Mouse (Mus musculus) layer of hippocampus, adult 11-12 months (tissue): ENCODE data around the gene Rpl7l1.
"Not testable (repeated sequence)": the region's sequence is repeated elsewhere in the genome, so short reads cannot be mapped to it uniquely, and the experiment has no call there.

Source experiments
- DNase-seq: peaks from one replicate; pipeline ENCODE4 v3.0.0; 2022; ENCODE audit warnings: low spot score

Rpl7l1 gene

DNA sequence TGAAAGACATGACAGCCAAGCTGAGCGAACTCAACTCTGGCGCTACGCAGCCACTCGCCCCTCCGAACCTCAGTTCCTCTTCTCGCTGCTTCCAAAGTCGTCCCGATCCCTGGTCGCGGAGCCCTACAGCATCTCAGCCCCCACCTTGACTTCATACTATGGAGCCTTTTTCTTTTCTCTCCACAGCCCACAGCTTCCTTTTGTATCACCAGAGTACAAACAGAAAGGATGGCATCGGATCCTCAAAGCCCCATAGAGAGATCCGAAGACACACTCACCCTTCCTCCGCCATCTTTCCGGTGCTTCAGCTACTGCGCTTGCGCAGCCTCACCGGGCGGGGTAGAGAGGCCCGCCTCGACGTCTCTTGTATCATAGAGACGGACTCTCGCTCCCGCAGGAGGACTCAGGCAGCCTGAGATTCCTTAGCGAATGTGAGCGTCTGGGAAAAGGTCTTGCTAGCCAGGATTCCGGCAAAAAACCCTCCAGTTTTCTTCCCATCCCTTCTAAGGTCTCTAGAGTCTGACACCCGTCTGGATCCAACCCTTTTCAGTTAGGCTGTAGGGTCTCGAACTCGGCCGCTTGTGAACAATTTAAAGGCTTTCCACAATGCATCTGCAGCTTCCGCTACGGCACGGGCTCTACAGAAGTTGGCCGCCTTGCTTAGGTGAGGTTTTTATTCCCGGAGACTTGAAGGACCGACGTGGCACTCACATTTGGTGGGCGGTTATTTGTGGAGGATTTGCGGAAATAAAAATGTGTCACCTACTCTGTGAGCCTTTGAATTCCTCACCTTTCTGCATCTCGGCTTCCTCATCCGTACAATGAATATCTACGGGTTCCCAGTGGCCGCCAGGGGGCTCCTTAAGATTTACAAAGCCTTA is at the start of gene Rpl7l1:
Gene Rpl7l1 (minus strand): TSS at position 332 of the 881 bp plus-strand sequence.
- DNase-seq: peak; percentile 90

DNA sequence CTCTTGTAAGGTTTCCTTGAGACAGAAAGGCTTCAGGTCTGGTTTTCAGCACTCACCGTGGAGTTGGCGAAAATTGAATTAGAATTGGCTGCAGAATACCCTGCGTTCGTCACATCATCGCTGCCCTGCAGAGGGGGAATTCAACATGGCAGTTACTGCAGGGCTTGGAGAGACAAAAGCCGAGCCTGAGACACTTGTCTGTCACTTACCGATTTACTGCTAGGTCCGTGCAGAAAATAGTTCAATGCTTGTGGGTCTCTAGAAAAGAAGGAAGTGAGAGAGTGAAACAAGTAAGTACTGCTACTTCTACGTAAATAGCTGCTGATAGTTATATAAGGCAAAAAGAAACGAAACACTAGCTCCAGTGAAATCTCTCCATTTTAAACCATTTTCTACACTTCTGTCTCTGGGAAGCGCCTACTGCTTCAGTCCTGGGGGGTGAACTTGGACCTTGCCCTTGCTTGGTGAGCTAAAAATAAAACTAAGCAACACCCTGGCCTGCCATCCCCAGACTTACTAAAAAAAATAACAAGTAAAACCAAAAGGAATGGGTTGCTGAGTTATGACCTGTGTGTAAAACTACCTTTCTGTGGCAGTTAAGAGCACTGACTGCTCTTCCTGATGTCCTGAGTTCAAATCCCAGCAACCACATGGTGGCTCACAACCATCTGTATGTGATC is 47.5 kb upstream of the Rpl7l1 start:
- no peak for DNase-seq

DNA sequence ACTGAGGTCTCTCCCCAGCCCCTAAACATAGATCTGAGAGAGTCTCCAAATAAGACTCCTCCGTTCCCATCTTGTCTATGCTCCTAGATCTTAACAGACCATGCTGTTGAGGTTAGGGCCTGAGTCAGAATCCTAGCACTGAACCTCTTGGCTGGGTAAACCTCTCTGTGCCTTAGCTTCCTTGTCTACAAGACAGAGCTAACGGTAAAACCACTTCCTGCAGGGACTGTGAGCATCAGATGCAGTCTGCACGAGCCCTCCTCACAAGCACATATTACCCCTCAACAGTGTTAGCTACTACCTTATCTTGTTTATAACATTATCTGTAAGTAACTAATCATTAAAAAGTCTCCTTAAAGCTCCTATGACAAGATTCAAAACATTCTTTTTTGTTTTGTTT is 46.5 kb upstream of the Rpl7l1 start:
- DNase-seq: no peak

DNA sequence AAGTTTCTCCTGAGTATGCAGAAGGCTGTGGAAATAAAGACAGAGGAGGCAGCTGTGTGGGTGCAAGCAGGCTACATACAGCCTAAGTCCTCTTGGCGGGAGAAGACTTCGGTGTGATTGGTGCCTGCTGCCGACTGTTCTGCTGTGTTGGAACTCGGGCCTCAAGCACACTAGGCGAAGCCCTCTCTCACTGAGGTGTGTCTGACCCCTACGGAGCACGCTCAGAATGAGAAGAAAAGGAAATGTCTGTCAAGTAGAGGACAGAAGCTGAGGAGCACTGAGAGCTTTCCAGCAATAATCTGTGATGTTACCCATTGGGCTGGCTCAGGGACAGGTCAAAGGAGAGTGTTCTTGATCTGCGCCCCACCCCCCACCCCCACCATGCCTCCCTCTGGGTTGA is 40.6 kb upstream of the Rpl7l1 start:
- DNase-seq: no peak

DNA sequence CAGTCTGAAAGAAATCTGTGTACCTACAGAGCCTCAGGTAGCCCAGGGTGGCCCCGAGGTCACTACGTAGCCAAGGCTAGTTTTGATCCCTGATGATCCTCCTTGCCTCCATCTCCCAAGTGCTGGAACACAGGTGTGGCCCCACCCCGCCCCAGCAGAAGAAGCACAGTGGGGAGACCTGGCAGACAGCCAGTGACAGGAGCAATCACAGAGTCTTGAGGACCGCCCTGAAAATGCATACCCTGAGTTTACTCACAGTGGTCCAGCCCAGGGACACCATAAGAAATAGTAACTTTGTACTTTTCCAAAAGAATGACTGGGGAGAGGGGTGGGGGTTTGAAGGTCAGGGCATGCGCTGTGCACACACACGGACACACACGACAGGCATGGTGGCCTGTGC is 38.2 kb upstream of the Rpl7l1 start:
- no peak for DNase-seq

DNA sequence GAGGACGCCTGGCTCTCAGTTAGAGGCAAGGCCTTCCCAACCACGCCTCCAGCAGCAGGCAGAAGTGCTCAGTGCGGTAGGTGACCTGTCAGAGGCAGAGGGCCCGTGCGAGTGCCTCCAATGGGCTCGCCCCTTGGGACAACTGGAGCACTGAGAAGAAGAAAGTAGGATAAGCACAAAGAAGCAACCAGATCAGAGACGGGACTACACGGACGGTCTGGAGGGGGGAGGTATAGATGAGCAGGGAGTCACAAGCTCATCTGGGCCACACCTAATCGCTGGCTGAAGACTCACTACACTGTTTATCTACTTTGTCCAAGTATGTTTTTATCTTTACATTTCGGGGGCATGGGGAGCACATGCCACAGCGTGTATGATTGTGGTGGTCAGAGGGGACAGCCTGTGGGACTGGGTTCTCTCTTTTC is 35.3 kb upstream of the Rpl7l1 start:
- no peak for DNase-seq

DNA sequence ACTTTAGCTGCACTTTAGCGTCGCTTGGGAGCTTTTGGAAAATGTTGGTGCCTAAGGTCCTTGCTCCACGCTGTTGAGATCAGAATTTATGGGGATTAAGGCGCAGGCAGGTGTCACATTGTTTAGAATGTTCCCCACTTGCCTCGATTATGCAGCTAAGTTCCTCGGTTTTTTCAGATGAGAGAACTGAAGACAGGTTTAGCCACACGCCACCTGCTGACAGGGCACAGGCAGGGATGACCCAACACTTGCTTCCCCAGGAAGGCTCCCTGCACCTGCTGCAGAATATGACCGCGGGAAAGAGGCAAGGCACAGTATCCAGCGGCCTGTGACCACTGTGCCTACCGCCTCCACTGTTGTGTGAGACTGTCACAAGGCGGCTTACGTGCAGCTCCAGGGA is 33.8 kb upstream of the Rpl7l1 start:
- DNase-seq: no peak

DNA sequence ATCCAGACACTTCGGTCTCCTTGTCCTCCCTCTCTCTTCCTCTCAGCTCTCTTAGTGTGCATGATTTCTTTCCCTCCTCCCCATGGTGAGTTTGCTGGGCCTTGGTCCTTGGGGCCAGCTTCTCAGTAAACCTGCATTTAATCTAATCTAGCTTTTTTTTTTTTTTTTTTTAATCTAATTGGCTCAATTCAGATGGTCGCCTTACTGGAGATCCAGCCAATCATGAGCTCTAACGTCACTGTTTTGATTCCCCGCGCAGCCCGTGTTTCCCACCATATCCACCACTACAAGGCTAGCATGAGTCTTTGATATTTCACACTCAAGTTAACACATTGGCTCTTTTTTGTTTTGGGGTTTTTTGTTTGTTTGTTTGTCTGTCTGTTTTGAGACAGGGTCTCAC is 32.0 kb upstream of the Rpl7l1 start:
- no peak for DNase-seq

DNA sequence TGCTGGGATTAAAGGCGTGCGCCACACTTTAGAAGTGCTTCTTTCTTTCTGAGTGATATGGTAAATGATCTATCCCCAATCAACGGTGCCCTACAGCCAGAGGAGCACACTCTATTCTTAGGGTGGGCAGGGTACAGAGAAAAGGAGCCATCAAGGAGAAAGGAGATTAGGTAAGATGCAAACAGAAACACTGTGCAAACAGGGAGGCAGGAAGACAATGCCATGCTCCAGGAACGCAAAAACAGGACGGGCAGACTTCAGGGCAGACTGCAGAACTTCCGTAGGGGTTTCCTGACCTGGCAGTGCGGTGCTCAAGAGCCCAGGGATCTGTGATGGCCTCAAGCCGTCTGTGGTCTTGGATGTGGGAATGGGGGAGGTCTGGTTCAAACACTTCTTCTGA is 31.2 kb upstream of the Rpl7l1 start:
- no peak for DNase-seq

DNA sequence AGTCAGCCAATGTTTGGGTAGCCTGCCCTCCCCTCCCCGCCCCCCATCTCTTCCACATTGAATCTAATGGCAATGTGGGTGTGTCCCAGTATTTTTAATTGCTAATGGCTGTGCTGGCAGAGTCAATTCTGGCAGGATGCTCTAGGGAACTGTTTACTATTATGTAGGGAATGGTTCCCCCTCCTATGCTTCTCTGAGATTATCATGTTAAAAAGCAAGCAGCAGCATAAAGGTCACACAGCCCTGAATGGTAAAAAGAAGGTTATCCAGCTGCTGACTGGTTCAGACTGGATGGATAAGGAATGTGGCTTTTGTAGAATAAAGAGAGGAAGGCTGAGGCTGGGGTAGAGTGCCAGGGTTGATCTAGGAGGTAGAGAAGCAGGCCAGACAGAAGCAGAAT is 30.0 kb upstream of the Rpl7l1 start:
- DNase-seq: no peak

DNA sequence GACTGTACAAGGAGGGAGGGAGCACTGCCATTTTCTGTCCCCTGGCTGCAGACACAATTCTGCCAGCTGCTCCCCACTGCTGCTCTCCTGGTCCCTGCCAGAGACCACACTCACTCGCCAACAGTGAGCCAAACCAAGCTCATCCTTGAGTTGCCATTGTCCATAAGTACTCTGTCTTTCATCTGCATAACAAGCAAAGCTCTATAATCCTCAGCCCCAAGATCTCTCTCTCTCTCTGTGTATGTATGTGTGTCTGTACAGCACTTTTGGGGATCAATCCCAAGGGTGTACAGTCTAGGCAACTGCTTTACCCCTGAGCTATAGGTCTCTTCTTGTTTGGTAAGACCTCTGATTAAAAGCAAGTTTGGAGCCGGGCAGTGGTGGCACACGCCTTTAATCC is 28.2 kb upstream of the Rpl7l1 start:
- no peak for DNase-seq

DNA sequence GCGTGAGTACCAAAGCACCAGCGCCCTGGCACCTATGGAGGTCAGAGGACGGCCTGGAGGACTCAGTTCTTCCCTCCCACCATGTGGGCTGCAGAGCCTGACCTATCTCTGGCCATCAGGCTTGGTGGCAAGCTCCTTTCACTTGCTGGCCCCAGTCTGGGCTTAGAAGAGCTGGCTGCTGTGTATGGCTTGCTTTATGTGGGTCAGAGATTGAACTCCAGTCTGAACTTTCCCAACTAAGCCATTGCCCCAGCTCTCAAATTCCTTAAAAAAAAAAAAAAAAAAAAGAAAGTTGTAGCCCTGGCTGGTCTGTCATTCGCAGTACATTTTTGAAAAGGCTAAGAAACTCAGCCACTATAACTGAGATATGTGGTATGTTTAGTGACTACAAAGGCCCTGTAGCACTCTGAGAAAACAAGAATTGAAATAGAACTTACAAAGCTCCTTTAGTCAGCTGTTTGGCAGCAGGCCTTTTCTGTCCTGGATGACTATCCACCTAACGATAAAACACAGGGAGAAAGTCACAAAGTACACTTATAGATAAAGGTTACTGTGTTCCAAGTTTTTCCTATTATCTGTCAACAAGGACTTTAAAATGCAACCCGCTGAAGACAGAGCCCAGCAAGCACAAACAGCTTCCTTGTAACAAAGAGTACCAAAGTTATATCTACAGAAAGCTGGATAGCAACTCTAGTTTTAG is 26.8 kb upstream of the Rpl7l1 start:
- DNase-seq: no peak

DNA sequence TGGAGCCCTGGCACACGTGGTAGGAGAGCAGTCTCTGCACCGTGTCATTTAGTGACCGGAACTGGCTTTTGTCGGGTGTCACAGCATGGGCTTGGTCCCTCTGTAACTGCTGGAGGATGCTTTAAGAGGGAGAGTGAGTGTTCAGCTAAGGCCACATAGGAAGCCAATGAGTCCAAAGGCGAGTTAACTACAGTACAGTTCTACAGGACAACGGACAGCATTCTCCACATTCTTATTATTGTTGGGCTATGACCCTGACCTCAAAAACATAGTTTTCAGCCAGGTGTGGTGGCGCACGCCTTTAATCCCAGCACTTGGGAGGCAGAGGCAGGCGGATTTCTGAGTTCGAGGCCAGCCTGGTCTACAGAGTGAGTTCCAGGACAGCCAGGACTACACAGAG is 25.9 kb upstream of the Rpl7l1 start:
- no peak for DNase-seq

DNA sequence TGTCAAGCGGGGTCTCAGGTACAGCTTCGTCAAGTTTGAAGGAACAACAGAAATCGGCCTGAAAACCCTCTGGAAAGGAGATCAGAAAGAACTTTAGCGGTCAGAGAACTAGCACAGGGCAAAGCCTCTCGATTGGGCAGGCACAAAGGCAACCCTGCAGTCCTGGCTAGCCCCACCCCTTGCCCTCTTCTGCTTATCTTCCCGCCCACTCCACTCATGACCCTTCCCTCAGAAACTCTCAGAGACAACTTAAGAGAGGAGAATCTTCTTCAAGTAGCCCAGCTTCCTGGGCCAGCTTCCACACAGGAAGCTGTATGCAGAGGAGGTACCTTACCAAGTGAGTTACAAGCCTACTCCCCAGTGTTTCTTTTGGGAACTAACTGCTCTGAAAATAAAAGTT is 19.3 kb upstream of the Rpl7l1 start:
- DNase-seq: no peak

DNA sequence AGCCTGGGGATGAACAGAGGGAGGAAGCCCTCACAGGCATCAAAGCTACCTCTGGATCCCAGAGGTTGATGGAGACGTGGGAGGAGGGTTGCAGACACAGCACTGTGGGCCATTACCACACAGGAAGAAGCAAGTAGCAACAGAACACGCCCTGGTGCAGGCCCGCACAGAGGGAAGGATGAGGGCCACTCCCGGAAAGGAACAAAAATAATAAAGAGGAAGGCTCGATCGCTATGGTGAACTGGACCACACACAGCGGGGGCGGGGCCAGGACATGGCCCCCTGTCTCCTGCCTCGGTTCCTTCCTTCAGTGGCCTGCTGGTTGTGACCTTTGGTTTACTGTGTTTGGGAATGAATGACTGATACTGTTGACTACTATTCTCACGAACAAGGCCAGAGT is 17.2 kb upstream of the Rpl7l1 start:
- DNase-seq: no peak

DNA sequence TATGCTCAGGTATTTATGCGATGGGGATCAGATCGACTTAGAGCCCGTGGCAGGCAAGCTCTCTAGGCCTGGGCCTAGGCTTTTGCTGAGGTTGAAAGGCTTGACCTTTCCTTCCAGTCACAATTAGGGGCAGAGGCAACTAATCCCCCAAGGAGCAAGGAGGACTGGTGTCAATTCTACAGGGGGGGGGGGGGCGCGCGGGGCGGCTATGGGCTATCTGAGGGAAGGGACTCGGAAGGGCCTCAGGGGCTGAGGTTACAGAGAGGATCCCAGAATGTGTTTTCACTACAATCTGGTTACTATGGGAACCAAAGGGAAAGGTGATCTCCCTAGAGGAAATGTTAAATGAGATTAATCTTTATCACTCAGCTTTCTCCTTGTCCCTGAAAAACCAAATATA is 14.9 kb upstream of the Rpl7l1 start:
- DNase-seq: no peak

DNA sequence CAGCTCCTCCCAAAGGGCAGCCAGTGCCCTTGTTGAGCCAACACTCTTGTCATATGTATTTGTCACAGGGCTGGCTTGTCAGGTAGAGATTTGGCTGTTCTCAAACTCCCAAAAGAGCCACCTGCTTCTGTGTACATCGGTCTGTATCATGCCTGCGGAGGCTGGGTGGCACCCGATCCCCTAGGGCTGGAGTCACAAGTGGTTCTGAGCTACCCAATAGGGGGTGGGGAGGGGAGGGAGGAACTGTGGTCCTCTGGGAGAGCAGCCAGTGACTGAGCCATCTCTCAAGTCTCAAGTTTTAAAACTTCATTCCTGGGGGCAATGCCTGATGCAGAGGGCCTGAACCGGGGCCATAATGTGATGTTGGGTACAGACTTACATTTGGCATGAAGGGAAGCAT is 14.3 kb upstream of the Rpl7l1 start:
- no peak for DNase-seq

DNA sequence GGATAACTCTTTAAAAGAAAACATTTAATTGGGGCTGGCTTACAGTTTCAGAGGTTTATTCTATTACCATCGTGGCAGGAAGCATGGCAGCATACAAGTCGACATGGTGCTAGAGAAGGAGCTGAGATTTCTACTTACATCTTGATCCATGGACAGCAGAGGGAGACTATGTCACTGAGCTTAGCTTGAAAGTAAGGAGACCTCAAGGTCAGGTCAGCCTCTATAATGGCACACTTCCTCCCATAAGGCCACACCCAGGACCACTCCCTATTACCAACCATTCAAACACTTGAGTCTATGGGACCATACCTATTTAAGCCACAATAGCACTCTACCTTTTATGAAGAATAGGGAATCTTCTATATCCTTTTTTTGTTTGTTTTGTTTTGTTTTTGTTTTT is 10.5 kb upstream of the Rpl7l1 start:
- no peak for DNase-seq

DNA sequence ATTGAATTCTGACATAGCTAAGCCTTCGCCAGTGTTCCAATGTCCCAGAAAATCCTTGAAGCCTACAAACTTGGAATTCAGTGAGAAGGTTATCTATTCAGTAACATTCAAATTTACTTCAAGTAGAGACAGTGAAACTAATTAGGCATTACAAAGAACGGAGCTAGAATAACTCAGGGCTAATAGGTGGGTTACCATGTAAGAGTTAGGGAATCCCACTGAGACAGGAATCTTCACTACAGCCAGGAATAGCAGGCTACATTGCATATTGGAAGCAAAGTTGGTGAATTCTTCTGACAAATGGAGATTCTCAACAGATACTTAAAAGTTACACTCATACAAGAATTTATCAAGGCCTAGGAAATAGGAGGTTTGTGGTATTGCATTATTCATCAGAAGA is 5.5 kb upstream of the Rpl7l1 start:
- DNase-seq: not testable (repeated sequence)

DNA sequence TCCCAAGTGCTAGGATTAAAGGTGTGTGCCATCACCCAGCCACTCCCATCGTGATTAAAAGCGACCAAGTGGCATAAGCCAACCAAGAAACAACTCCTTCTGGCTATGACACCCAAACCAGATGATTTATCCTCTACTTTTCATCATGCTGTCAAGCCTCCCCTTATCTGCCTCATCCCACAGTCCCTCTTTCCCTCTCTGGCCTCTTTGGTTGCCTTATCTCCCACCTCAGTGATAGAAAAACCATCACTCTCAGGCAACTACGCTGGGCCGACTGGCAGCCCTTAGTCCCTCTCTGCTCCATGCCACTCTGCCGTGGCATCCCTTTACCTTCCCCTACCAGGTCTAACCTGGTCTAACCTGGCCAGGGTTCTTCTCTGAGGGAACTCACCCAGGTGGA is 4.5 kb upstream of the Rpl7l1 start:
- DNase-seq: no peak

DNA sequence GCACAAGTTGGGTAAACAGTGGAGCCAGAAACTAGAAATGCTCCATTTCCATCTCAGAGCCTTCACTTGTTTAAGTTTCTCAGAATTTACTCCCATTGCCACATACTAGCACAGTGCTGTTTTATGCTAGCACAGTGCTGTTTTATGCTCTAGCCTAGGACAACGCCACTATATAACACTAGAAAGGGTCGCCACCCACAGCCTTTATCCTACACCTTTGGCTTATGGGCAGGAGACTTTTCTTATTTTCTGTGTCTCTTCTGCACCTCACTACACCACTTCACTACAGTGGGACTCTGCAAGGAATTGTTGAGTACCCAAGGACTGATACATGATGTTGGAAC is 722 bp upstream of the Rpl7l1 start:
- DNase-seq: no peak

DNA sequence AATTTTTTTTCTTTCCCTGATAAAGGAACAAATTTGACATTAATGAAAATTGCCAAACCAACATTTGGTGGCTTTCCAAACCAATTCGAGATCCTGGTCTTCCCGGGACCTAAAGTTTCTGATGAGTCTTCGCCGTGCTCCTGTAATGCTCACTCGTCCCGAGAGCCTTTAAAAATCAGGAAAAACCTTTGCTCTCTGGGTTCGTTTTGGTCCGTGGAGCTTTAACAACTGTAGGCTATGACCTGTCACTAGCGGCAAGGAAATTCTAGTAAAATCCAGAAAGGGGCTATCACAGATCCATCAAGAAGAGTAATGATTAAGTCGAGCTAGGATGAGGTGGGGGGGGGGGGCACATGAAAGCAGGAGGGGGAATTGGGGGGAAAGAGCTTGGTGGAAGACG is 596 bp downstream of the Rpl7l1 start:
- DNase-seq: no peak

DNA sequence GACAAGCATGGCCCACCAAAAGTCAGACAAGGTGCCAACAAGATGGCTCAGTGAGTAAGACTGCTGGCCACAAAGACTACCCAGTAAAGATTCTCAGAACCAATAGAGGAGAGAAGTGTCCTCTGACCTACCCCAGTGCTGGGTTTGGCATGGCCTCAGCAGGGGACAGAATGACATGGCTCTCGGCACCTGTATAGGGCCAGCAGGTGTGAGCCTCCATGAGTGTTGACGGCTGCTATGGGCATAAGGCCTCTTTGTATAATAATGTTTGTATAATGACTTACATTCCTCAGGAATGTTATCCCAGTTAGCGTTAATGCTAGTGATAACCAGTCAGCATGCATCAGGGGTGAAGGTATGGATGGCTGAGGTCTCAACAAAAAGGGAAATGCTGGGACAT is 6.4 kb downstream of the Rpl7l1 start:
- DNase-seq: no peak
